Mouse (Mus musculus) myocyte (in vitro differentiated cells): ENCODE data around the gene Pias3. TPM values are rescaled to one million over a fixed set of nuclear protein-coding genes. Genes with fewer than 3 reads are reported as not detected.

ENCODE experiments used
- H3K27me3 ChIP-seq: one replicate; pipeline ENCODE4 v1.6.1; 2011; ENCODE audit not compliant: control insufficient read depth, insufficient read depth, insufficient read length
- H3K36me3 ChIP-seq: one replicate; pipeline ENCODE4 v1.6.1; 2011; ENCODE audit not compliant: control insufficient read depth, insufficient read depth
- H3K4me2 ChIP-seq: one replicate; pipeline ENCODE4 v1.6.1; 2011; ENCODE audit warnings: low read depth, control low read depth
- H3K4me3 ChIP-seq: one replicate; pipeline ENCODE4 v1.5.1; 2011; ENCODE audit warnings: mild to moderate bottlenecking, control low read depth, moderate library complexity
- H3K79me2 ChIP-seq: one replicate; pipeline ENCODE4 v1.6.1; 2011; ENCODE audit not compliant: control insufficient read depth, insufficient read depth
- H3ac ChIP-seq: one replicate; pipeline ENCODE4 v1.6.1; 2011; ENCODE audit not compliant: control insufficient read depth, insufficient read length
- CEBPB ChIP-seq: IDR thresholded peaks from 2 replicates; pipeline ENCODE4 v1.6.1; 2011; ENCODE audit warnings: mild to moderate bottlenecking, moderate library complexity; ENCODE audit not compliant: poor library complexity, insufficient read depth, severe bottlenecking
- E2F4 ChIP-seq: IDR thresholded peaks from one replicate; pipeline ENCODE4 v1.6.1; 2011; ENCODE audit warnings: mild to moderate bottlenecking, control low read depth, moderate library complexity; ENCODE audit not compliant: insufficient read depth
- MAX ChIP-seq: IDR thresholded peaks from one replicate; pipeline ENCODE4 v1.6.1; 2011; ENCODE audit warnings: low read depth, mild to moderate bottlenecking, control low read depth
- MYOD1 ChIP-seq, 3 experiments: IDR thresholded peaks; one replicate each; pipeline ENCODE4 v1.6.1; 2011; ENCODE audit warnings: control low read depth in 2 of 3, low read depth in 2 of 3, mild to moderate bottlenecking in 2 of 3, moderate library complexity in 1 of 3; ENCODE audit not compliant: insufficient read length in 2 of 3, control insufficient read depth in 1 of 3
- MYOG ChIP-seq, 3 experiments: IDR thresholded peaks; one replicate each; pipeline ENCODE4 v1.6.1; 2011; ENCODE audit warnings: control low read depth in 2 of 3, low read depth in 2 of 3, mild to moderate bottlenecking in 2 of 3; ENCODE audit not compliant: insufficient read length in 2 of 3, control insufficient read depth in 1 of 3, insufficient read depth in 1 of 3
- POLR2A ChIP-seq: IDR thresholded peaks from one replicate; pipeline ENCODE4 v1.6.1; 2011; ENCODE audit warnings: low read depth, mild to moderate bottlenecking, control low read depth, moderate library complexity; ENCODE audit not compliant: insufficient read length
- POLR2AphosphoS2 ChIP-seq: IDR thresholded peaks from one replicate; pipeline ENCODE4 v1.6.1; 2011; ENCODE audit warnings: low read depth, control low read depth; ENCODE audit not compliant: insufficient read length
- REST ChIP-seq: IDR thresholded peaks from one replicate; pipeline ENCODE4 v1.6.1; 2011; ENCODE audit warnings: mild to moderate bottlenecking, control low read depth, moderate library complexity; ENCODE audit not compliant: insufficient read depth, insufficient read length
- SRF ChIP-seq: IDR thresholded peaks from one replicate; pipeline ENCODE4 v1.6.1; 2011; ENCODE audit warnings: low read depth; ENCODE audit not compliant: control insufficient read depth, insufficient read length
- TCF12 ChIP-seq: IDR thresholded peaks from one replicate; pipeline ENCODE4 v1.6.1; 2011; ENCODE audit warnings: mild to moderate bottlenecking, control low read depth; ENCODE audit not compliant: poor library complexity, insufficient read depth, severe bottlenecking
- TCF3 ChIP-seq: IDR thresholded peaks from one replicate; pipeline ENCODE4 v1.6.1; 2011; ENCODE audit warnings: low read depth, control low read depth; ENCODE audit not compliant: insufficient read length
- USF1 ChIP-seq: IDR thresholded peaks from one replicate; pipeline ENCODE4 v1.6.1; 2011; ENCODE audit warnings: low read depth, mild to moderate bottlenecking, control low read depth, moderate library complexity
- polyA plus RNA-seq: library from polyadenylated mRNA; unstranded; fragments of >200 nt; fragmentation: generic; extraction: Trizol; gene quantifications from one replicate; pipeline ENCODE4 v1.2.1, GENCODE M21; 2012; ENCODE audit warnings: missing spikeins

The Pias3 gene
- polyA plus RNA-seq, 1 experiment = 16.7 TPM

DNA sequence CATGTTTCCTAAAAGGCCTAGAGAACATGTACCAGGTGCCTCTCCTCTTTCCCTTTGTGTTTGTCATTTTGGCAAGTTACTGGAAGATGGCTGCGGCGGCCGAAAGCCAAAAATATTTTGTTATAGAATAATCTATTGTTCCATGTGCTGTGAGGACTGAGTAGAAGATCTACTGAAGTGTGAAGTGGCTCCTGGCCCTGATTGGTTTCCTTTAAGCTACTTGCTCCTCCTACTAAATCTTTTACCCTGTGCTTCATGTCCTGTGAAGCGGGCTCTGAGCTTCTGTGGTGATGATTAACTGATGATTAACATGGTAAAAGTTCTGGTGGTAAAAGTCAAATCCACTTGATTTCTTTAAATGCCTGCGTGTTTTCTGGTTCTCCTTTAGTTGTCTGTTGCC is 29.3 kb upstream of the Pias3 start:
- Histone ChIP-seq H3K36me3 (no peaks in the 10 kb centered on the region), H3K4me3 (no peak overlapping the region), H3K79me2 (no peaks in the 10 kb centered on the region), H3ac (no peak overlapping the region), H3K4me2 (no peak overlapping the region), H3K27me3 (no peaks in the 10 kb centered on the region)
- TF ChIP-seq USF1 (no peak), MYOD1 (IDR thresholded peaks at IDR 0.05; ENCODE audit: control insufficient read depth in 1 of 3, insufficient read length in 2 of 3, low read depth in 2 of 3) (no peak), E2F4 (no peak), CEBPB (no peak), POLR2AphosphoS2 (no peak), SRF (no peak)

DNA sequence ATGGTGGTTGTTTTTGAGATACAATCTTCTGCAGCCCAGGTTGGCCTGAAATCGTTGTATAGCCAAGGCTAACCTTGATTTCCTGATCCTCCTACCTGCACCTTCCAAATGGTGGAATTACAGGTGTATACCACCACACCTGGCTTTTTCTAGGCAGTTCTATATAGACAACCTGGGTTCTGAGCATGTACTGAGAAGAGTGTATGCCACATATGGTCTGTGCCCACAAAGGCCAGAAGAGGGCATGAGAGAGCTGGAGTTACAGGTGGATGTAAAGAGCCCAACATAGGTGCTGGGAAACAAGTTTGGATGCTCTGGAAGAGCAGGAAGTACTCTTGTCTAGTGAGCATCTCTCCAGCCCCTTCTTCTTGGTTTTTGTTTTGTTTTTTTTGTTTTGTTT is 28.9 kb upstream of the Pias3 start:
- no peak overlapping the region for H3ac ChIP-seq
- no peak overlapping the region for H3K4me2 ChIP-seq
- no peak overlapping the region for H3K4me3 ChIP-seq
- no peak for TF ChIP-seq TCF3
- TF ChIP-seq SRF = no peak
- TF ChIP-seq MYOD1 (IDR thresholded peaks at IDR 0.05; ENCODE audit: control insufficient read depth in 1 of 3, insufficient read length in 2 of 3, low read depth in 2 of 3) = no peak
- no peak for TF ChIP-seq MYOG (IDR thresholded peaks at IDR 0.05; ENCODE audit: control insufficient read depth in 1 of 3, insufficient read depth in 1 of 3, insufficient read length in 2 of 3, low read depth in 2 of 3)
- TF ChIP-seq USF1 = no peak
- TF ChIP-seq POLR2A = no peak
- TF ChIP-seq POLR2AphosphoS2 = no peak
- TF ChIP-seq E2F4 = no peak
- no peak for TF ChIP-seq MAX
- no peak for TF ChIP-seq TCF12
- no peak for TF ChIP-seq CEBPB
- no peak for TF ChIP-seq REST
- H3K27me3 ChIP-seq = no peaks in the 10 kb centered on the region
- no peaks in the 10 kb centered on the region for H3K79me2 ChIP-seq
- H3K36me3 ChIP-seq = no peaks in the 10 kb centered on the region

DNA sequence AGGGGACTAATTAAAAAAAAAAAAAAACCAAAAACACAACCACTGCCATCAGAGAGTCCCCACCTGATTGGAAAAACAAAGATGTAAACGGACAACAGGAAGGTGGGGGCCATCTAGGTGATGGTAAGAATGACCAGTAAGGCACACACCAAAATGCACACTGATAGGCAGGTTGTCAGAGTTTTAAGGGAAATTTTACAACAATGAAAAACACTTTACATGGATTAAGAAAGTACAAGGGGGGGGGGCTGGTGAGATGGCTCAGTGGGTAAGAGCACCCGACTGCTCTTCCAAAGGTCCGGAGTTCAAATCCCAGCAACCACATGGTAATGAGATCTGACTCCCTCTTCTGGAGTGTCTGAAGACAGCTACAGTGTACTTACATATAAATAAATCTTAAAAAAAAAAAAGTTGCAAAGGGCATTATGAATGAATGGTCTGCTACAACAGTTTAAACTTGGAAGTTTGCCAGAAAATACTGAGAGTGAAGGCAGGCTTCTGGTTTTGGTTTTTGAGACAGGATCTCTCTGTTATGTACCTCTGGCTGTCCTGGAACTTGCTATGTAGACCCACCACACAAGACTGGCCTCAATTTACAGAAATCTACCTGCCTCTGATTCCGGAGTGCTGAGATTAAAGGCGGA is 27.6 kb upstream of the Pias3 start:
- Histone ChIP-seq H3K27me3 (no peaks in the 10 kb centered on the region), H3ac (no peak overlapping the region), H3K4me2 (no peak overlapping the region), H3K79me2 (no peaks in the 10 kb centered on the region), H3K4me3 (no peak overlapping the region), H3K36me3 (no peaks in the 10 kb centered on the region)
- TF ChIP-seq POLR2AphosphoS2 (no peak), CEBPB (no peak), REST (no peak), TCF12 (no peak), USF1 (no peak), POLR2A (no peak), MAX (no peak), MYOG (IDR thresholded peaks at IDR 0.05; ENCODE audit: control insufficient read depth in 1 of 3, insufficient read depth in 1 of 3, insufficient read length in 2 of 3, low read depth in 2 of 3) (no peak), E2F4 (no peak)

DNA sequence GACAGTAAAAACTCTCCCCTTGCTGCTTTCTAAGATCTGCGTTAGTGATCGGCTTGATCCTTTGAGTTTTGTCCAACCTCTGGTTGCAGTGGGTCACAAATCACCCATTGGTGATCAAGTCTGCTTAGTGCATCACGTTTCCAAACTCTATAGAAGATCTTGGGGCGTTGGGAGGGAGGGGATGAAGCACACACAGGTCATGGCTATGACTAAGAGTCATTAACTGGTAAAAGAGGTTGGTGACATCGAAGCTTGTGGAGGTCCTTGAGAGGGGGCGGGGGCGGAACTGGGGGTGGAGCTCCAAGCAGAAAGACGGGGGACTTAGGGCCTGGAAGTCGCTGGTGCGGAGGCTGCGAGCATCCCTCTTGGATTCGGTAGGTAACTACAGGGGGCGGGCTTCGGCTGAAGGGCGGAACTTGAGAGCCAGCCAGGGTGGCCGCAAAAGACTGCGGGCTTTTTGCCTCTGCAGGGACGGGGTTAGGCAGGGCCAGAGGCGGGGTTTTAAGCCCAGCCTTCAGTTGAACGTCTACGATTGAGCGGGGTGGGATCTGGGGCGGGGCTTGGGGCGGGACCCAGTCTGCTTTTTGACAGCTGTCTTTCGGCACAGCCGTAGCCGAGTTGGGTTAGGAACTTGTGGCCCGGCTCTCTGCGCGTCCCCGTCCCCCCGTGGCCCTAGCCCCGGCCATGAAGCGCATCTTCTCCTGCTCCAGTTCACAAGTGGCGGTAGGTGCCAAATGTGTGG is 26.3 kb upstream of the Pias3 start, which contains the start of gene Ankrd35:
Ankrd35 (plus strand) TSS at position 405 of the 742 bp plus-strand sequence.
- no peak within 1 kb of the TSS for H3ac ChIP-seq
- TF ChIP-seq SRF (no peak), MYOG (IDR thresholded peaks at IDR 0.05; ENCODE audit: control insufficient read depth in 1 of 3, insufficient read depth in 1 of 3, insufficient read length in 2 of 3, low read depth in 2 of 3) (no peak), POLR2A (no peak), POLR2AphosphoS2 (no peak), CEBPB (no peak), TCF3 (no peak), MAX (no peak), E2F4 (no peak), MYOD1 (IDR thresholded peaks at IDR 0.05; ENCODE audit: control insufficient read depth in 1 of 3, insufficient read length in 2 of 3, low read depth in 2 of 3) (no peak), USF1 (no peak), TCF12 (no peak)
- no peaks in the 10 kb centered on the region for H3K36me3 ChIP-seq
- H3K79me2 ChIP-seq = no peaks in the 10 kb centered on the region
- no peaks in the 10 kb centered on the region for H3K27me3 ChIP-seq
- no peak within 1 kb of the TSS for H3K4me3 ChIP-seq
- H3K4me2 ChIP-seq = peak within 1 kb of the TSS; percentile 62

DNA sequence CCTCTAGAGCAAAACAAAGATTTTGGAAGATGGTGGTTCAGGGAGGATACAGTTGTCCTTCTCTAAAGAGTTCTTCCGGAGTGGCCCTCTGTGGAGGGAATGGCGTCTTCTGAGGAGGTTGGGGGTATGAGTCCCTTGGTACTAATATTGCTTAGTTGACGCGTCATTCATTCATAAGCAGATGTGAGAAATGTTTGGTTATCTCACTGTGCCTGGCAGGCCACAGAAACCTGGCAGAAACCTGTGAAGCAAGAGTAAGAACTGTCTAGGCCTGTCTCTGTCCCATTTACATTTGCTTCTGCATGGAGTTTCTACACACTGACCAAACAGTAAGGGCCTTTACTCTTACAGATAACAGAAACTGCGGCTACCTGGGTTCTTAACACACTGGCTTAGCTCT is 24.7 kb upstream of the Pias3 start:
- Histone ChIP-seq H3ac (no peak overlapping the region), H3K27me3 (no peaks in the 10 kb centered on the region), H3K4me3 (no peak overlapping the region), H3K79me2 (no peaks in the 10 kb centered on the region), H3K4me2 (no peak overlapping the region), H3K36me3 (no peaks in the 10 kb centered on the region)
- no peak for TF ChIP-seq TCF3
- TF ChIP-seq USF1 = no peak
- TF ChIP-seq E2F4 = no peak
- TF ChIP-seq CEBPB = no peak
- TF ChIP-seq REST = no peak
- TF ChIP-seq MYOD1 (IDR thresholded peaks at IDR 0.05; ENCODE audit: control insufficient read depth in 1 of 3, insufficient read length in 2 of 3, low read depth in 2 of 3) = no peak
- TF ChIP-seq POLR2AphosphoS2 = no peak
- TF ChIP-seq MYOG (IDR thresholded peaks at IDR 0.05; ENCODE audit: control insufficient read depth in 1 of 3, insufficient read depth in 1 of 3, insufficient read length in 2 of 3, low read depth in 2 of 3) = no peak
- TF ChIP-seq TCF12 = no peak
- TF ChIP-seq POLR2A = no peak
- TF ChIP-seq MAX = no peak
- TF ChIP-seq SRF = no peak
